Mouse (Mus musculus) MEL (cell line): Measurements from ENCODE around the gene 1600002K03Rik. TPM values are rescaled to one million over a fixed set of nuclear protein-coding genes. Genes with fewer than 3 reads are reported as not detected.
"Not testable (repeated sequence)": the region's sequence is repeated elsewhere in the genome, so short reads cannot be mapped to it uniquely, and the experiment has no call there.

Experiments
- DNase-seq: peaks from one replicate; pipeline ENCODE4 v3.0.0; 2011; ENCODE audit warnings: low read depth, low spot score
- H3K27ac ChIP-seq: 2 replicates; pipeline ENCODE4 v1.5.1; 2012; ENCODE audit warnings: low read depth, mild to moderate bottlenecking, control low read depth, low read length, moderate library complexity; ENCODE audit not compliant: control insufficient read depth
- H3K27me3 ChIP-seq, 2 experiments: fragments of 150-350 bp in 1 of 2; sonication (generic) in 1 of 2; 2 replicates each; pipeline ENCODE4 v1.6.1; 2012; ENCODE audit warnings: low read length in 2 of 2, mild to moderate bottlenecking in 2 of 2, improper control_type of control experiment in 1 of 2, moderate library complexity in 1 of 2; ENCODE audit not compliant: insufficient read depth in 2 of 2, control insufficient read depth in 1 of 2
- H3K36me3 ChIP-seq, 2 experiments: 2 replicates each; pipeline ENCODE4 v1.6.1; 2012 to 2014; ENCODE audit warnings: low read length in 2 of 2, improper control_type of control experiment in 1 of 2, inconsistent platforms in 1 of 2, mild to moderate bottlenecking in 1 of 2; ENCODE audit not compliant: insufficient read depth in 2 of 2, control insufficient read depth in 1 of 2
- H3K4me1 ChIP-seq, 2 experiments: fragments of 150-350 bp in 1 of 2; sonication (generic) in 1 of 2; 2 replicates each; pipeline ENCODE4 v1.6.1; 2012; ENCODE audit warnings: low read length in 2 of 2, improper control_type of control experiment in 1 of 2, mild to moderate bottlenecking in 1 of 2; ENCODE audit not compliant: insufficient read depth in 2 of 2, control insufficient read depth in 1 of 2
- H3K4me3 ChIP-seq, 2 experiments: fragments of 150-350 bp in 1 of 2; sonication (generic) in 1 of 2; 2 replicates each; pipeline ENCODE4 v1.5.1; 2012; ENCODE audit warnings: low read depth in 2 of 2, low read length in 2 of 2, mild to moderate bottlenecking in 2 of 2, moderate library complexity in 2 of 2, control low read depth in 1 of 2, improper control_type of control experiment in 1 of 2; ENCODE audit not compliant: control insufficient read depth in 1 of 2, insufficient read depth in 1 of 2
- H3K79me2 ChIP-seq: 2 replicates; pipeline ENCODE4 v1.6.1; 2012; ENCODE audit warnings: mild to moderate bottlenecking, low read length, moderate library complexity; ENCODE audit not compliant: control insufficient read depth, poor library complexity, insufficient read depth
- H3K9ac ChIP-seq: 2 replicates; pipeline ENCODE4 v1.6.1; 2012; ENCODE audit warnings: low read depth, mild to moderate bottlenecking, control low read depth, low read length, moderate library complexity; ENCODE audit not compliant: control insufficient read depth, poor library complexity, severe bottlenecking
- H3K9me3 ChIP-seq: fragments of 150-350 bp; sonication (generic); replicated peaks from 2 replicates; pipeline ENCODE4 v1.6.1; 2012; ENCODE audit warnings: mild to moderate bottlenecking, low read length, improper control_type of control experiment, moderate library complexity; ENCODE audit not compliant: insufficient read depth
- CHD2 ChIP-seq: IDR thresholded peaks from 2 replicates; pipeline ENCODE4 v1.6.1; 2011; ENCODE audit warnings: low read length, improper control_type of control experiment
- ELF1 ChIP-seq: IDR thresholded peaks from 2 replicates; pipeline ENCODE4 v1.6.1; 2014; ENCODE audit warnings: low read depth, mild to moderate bottlenecking, inconsistent platforms, low read length, improper control_type of control experiment, moderate library complexity
- EP300 ChIP-seq, 2 experiments: IDR thresholded peaks; 2 replicates each; pipeline ENCODE4 v1.6.1; 2011; ENCODE audit warnings: improper control_type of control experiment in 2 of 2, low read length in 2 of 2, low read depth in 1 of 2, mild to moderate bottlenecking in 1 of 2
- GABPA ChIP-seq: IDR thresholded peaks from 2 replicates; pipeline ENCODE4 v1.6.1; 2012; ENCODE audit warnings: low read depth, mild to moderate bottlenecking, inconsistent platforms, low read length, improper control_type of control experiment, moderate library complexity
- HCFC1 ChIP-seq: IDR thresholded peaks from 2 replicates; pipeline ENCODE4 v1.6.1; 2012; ENCODE audit warnings: low read depth, mild to moderate bottlenecking, inconsistent platforms, low read length, improper control_type of control experiment, moderate library complexity
- JUND ChIP-seq: IDR thresholded peaks from 2 replicates; pipeline ENCODE4 v1.6.1; 2011; ENCODE audit warnings: low read depth, mild to moderate bottlenecking, improper control_type of control experiment, low read length
- KAT2A ChIP-seq: conservative IDR thresholded peaks from 2 replicates; pipeline ENCODE4 v1.6.1; 2012; ENCODE audit warnings: low read depth, low read length, improper control_type of control experiment, inconsistent platforms
- MAFK ChIP-seq: IDR thresholded peaks from 2 replicates; pipeline ENCODE4 v1.6.1; 2011; ENCODE audit warnings: low read depth, mild to moderate bottlenecking, low read length, improper control_type of control experiment, borderline replicate concordance
- MAX ChIP-seq: IDR thresholded peaks from 2 replicates; pipeline ENCODE4 v1.6.1; 2011; ENCODE audit warnings: low read length, improper control_type of control experiment
- MYB ChIP-seq: IDR thresholded peaks from 2 replicates; pipeline ENCODE4 v1.6.1; 2011; ENCODE audit warnings: mild to moderate bottlenecking, low read depth, low read length, improper control_type of control experiment
- NELFE ChIP-seq: IDR thresholded peaks from 2 replicates; pipeline ENCODE4 v1.6.1; 2011; ENCODE audit warnings: low read depth, low read length, improper control_type of control experiment
- TAL1 ChIP-seq: IDR thresholded peaks from 2 replicates; pipeline ENCODE4 v1.6.1; 2012; ENCODE audit warnings: mild to moderate bottlenecking, inconsistent platforms, low read length, moderate library complexity, mixed read lengths
- TCF12 ChIP-seq: IDR thresholded peaks from 2 replicates; pipeline ENCODE4 v1.6.1; 2014; ENCODE audit warnings: low read depth, mild to moderate bottlenecking, inconsistent platforms, low read length, improper control_type of control experiment, moderate library complexity
- UBTF ChIP-seq: IDR thresholded peaks from 2 replicates; pipeline ENCODE4 v1.6.1; 2012; ENCODE audit warnings: low read depth, mild to moderate bottlenecking, inconsistent platforms, low read length, improper control_type of control experiment, moderate library complexity, borderline replicate concordance; ENCODE audit not compliant: insufficient read depth
- USF2 ChIP-seq, 2 experiments: IDR thresholded peaks; 2 replicates each; pipeline ENCODE4 v1.6.1; 2011 to 2012; ENCODE audit warnings: improper control_type of control experiment in 2 of 2, low read length in 2 of 2, borderline replicate concordance in 1 of 2, inconsistent platforms in 1 of 2, low read depth in 1 of 2, mild to moderate bottlenecking in 1 of 2; ENCODE audit not compliant: insufficient read depth in 1 of 2
- ZC3H11A ChIP-seq: IDR thresholded peaks from 2 replicates; pipeline ENCODE4 v1.6.1; 2012; ENCODE audit warnings: low read depth, mild to moderate bottlenecking, inconsistent platforms, low read length, improper control_type of control experiment
- ZKSCAN1 ChIP-seq: IDR thresholded peaks from 2 replicates; pipeline ENCODE4 v1.6.1; 2012; ENCODE audit warnings: low read depth, mild to moderate bottlenecking, inconsistent platforms, low read length, improper control_type of control experiment, moderate library complexity
- ZNF384 ChIP-seq: IDR thresholded peaks from 2 replicates; pipeline ENCODE4 v1.6.1; 2012; ENCODE audit warnings: low read depth, mild to moderate bottlenecking, inconsistent platforms, low read length, improper control_type of control experiment
- polyA plus RNA-seq, 2 experiments: library from polyadenylated mRNA; stranded (reverse) in 1 of 2; unstranded in 1 of 2; fragments of >175 nt in 1 of 2; fragments of >200 nt in 1 of 2; gene quantifications; 2 replicates each; pipeline versions ENCODE4 v1.2.1 to v1.2.4; 2012; ENCODE audit warnings: low replicate concordance in 2 of 2, low read depth in 1 of 2; ENCODE audit not compliant: insufficient read length in 2 of 2, insufficient read depth in 1 of 2, missing spikeins in 1 of 2
- total RNA-seq: library from RNA; depleted of rRNA; stranded (reverse); fragments of 300-350 nt; gene quantifications from 2 replicates; pipeline ENCODE4 v1.2.3, GENCODE M21; 2012

1600002K03Rik gene
- total and polyA plus RNA-seq, 3 experiments, result 11.4 to 16.9 TPM; not detected in 1

DNA sequence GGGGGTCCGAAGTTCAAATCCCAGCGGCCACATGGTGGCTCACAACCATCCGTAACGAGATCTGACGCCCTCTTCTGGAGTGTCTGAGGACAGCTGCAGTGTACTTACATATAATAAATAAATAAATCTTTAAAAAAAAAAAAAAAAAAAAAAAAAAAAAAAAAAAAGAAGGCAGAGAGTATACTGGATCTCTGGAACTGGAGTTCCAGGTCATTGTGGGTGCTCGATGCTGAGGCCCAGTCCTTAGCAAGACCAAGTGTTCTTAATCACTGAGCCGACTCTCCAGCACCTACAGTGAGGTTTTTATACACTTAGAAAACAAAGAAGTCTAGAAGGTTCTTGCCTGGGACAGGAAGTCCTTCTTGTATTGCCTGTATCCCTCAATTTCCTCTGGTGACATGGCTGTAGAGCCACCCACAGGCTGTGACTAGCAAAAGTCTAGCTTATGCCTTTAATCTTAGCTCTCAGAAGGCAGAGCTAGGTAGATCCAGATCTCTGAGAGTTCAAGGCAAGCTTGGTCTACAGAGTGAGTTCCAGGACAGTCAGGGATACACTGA is 38.9 kb downstream of the 1600002K03Rik start:
- not testable (repeated sequence) for DNase-seq, H3K36me3 ChIP-seq, H3K9ac ChIP-seq
- TF ChIP-seq ZNF384, result peak; percentile 73
- TF ChIP-seq, all 39 proteins: peak for 1; not testable (repeated sequence) for 38
- not testable (repeated sequence) for H3K27me3 ChIP-seq, H3K4me3 ChIP-seq, H3K4me1 ChIP-seq, H3K27ac ChIP-seq, H3K9me3 ChIP-seq, H3K79me2 ChIP-seq

DNA sequence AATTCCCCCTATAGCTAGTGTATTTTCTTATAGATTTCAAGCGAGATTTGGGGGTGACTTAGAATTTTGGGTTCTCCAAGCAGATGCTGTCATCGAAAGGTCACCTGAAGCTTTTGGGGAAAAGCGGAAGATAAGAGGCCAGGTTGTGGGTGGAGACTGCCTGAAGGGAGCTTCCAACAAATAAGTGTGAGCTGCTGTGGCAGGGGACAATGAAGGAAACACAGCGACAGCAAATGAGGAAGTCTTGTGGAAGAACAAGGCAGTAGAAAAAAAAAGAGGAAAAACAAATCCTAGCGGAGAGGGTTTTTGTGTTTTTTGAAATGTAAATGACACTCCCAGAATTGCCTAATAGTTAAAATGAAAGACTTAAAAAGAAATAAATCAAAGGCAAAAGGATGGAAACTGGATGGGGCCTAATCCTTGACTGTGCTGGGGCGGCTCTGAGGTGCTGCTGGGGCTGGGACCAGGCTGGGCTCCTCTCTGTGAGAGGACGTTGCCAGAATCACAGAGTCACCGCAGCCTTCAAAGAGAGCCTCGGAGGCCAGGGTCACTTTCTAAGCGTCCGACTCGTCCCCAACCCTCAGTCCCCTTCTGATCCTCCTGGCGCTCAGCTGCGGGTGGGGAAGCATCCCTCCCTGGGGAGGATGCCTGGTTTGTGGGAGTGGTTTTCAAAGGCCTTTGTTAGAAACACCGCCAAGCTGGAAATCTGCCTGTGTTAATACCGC is 42.5 kb downstream of the 1600002K03Rik start:
- H3K4me3 ChIP-seq, result no peak overlapping the region
- TF ChIP-seq ELF1, result no peak
- no peak for TF ChIP-seq USF2 (IDR thresholded peaks at IDR 0.05; ENCODE audit: borderline replicate concordance in 1 of 2, insufficient read depth in 1 of 2, low read depth in 1 of 2, low read length in 2 of 2)
- TF ChIP-seq EP300 (IDR thresholded peaks at IDR 0.05; ENCODE audit: low read depth in 1 of 2, low read length in 2 of 2), result no peak
- TF ChIP-seq CHD2, result no peak
- no peak for TF ChIP-seq TAL1
- TF ChIP-seq MYB, result no peak
- no peak for TF ChIP-seq UBTF
- TF ChIP-seq MAX, result no peak
- no peak for TF ChIP-seq KAT2A
- TF ChIP-seq NELFE, result no peak
- no peak for TF ChIP-seq HCFC1
- TF ChIP-seq ZKSCAN1, result no peak
- no peak for TF ChIP-seq MAFK
- TF ChIP-seq TCF12, result no peak
- no peak for TF ChIP-seq ZC3H11A
- TF ChIP-seq JUND, result no peak
- TF ChIP-seq GABPA, result no peak
- H3K79me2 ChIP-seq, result no peaks in the 10 kb centered on the region
- no peak for DNase-seq
- peaks cover 3 to 4% of the 10 kb centered on the region in 2 experiments; a peak in 2 of 4 replicates for H3K27me3 ChIP-seq
- H3K27ac ChIP-seq, result no peak overlapping the region
- H3K36me3 ChIP-seq, result no peaks in the 10 kb centered on the region
- no peak overlapping the region for H3K9ac ChIP-seq
- H3K4me1 ChIP-seq, result no peaks in the 10 kb centered on the region
- no peaks in the 10 kb centered on the region for H3K9me3 ChIP-seq
